Mouse (Mus musculus) lung, embryonic 15.5 days (tissue): ENCODE data around the gene Aurka. TPM values are rescaled to one million over a fixed set of nuclear protein-coding genes. Genes with fewer than 3 reads are reported as not detected.

ENCODE experiments used
- ATAC-seq: fragments of 200-750 bp; cut with Nextera tagmentation; 2 replicates; pipeline ENCODE4 v1.8.0; 2017; ENCODE audit warnings: moderate number of reproducible peaks, borderline replicate concordance; ENCODE audit not compliant: low FRiP score, low TSS enrichment; ENCODE audit errors: extremely low read depth
- H3K27ac ChIP-seq: fragments of 300-500 bp; sonication (generic); 2 replicates; pipeline ENCODE4 v1.5.1; 2015; ENCODE audit warnings: moderate library complexity, mild to moderate bottlenecking, inconsistent platforms
- H3K27me3 ChIP-seq: fragments of 300-500 bp; sonication (generic); 2 replicates; pipeline ENCODE4 v1.6.1; 2015; ENCODE audit warnings: inconsistent platforms
- H3K36me3 ChIP-seq: fragments of 300-500 bp; sonication (generic); 2 replicates; pipeline ENCODE4 v1.6.1; 2015; ENCODE audit warnings: inconsistent platforms
- H3K4me1 ChIP-seq: fragments of 300-500 bp; sonication (generic); 2 replicates; pipeline ENCODE4 v1.6.1; 2015; ENCODE audit warnings: inconsistent platforms
- H3K4me2 ChIP-seq: fragments of 300-500 bp; sonication (generic); 2 replicates; pipeline ENCODE4 v1.6.1; 2015; ENCODE audit warnings: inconsistent platforms, mild to moderate bottlenecking, moderate library complexity
- H3K4me3 ChIP-seq: fragments of 300-500 bp; sonication (generic); 2 replicates; pipeline ENCODE4 v1.5.1; 2015; ENCODE audit warnings: mild to moderate bottlenecking, inconsistent platforms
- H3K9ac ChIP-seq: fragments of 300-500 bp; sonication (generic); 2 replicates; pipeline ENCODE4 v1.6.1; 2015; ENCODE audit warnings: inconsistent platforms
- H3K9me3 ChIP-seq: fragments of 300-500 bp; sonication (generic); 2 replicates; pipeline ENCODE4 v1.6.1; 2016; ENCODE audit warnings: inconsistent platforms
- WGBS: fragments of 180-500 bp; shearing (Covaris S2); methylation state at CpG from one replicate; pipeline ENCODE4 v1.1.7; 2015; 5-methylcytosine and 5-hydroxymethylcytosine counted together
- polyA plus RNA-seq: library from polyadenylated mRNA; unstranded; fragments of >200 nt; fragmentation: Nextera tagmentation; extraction: Ambion mirVana; gene quantifications from 2 replicates; pipeline ENCODE4 v1.2.1, GENCODE M21; 2015

Aurka gene
- polyA plus RNA-seq, 1 experiment from 2014 or later: 138 TPM

DNA sequence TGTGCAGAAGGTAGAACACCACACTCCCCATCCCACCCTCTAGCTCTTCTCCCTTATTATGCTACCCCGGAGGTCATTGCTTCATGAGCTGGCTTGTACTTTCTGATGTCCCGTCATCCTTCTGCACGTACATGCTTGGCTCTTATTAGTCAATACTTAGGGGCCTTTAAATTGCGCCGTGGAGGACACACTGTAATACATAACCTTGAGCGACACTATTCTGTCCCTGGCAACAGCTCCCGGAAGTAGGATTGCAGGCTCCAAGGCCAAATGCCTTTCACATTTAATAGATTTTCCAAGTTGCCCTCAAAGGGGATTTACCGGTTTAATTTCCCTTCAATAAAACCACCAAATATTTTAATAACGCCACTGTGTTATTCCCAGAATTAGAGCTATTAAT, 58.6 kb downstream of the Aurka start:
- WGBS: 84% methylated on average over 9 of the region's 9 CpGs
- ATAC-seq: no peak

DNA sequence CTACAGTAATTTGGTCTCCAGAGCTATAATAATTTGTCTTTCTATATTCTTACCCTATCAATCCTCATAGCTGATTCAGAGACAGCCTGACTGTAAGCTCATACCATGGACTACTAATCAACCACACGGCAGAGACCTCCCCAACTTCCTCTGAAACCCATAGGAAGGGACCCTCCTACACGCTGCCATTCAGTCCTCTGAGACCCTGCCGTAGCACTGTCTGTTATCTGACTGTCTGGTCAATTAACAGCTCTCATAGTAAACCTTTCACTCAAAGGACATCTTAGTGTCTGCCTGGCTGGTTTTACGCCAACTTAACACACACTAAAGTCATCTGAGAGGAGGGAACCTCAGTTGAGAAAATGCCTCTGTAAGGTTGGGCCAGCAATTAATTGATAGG, 63.8 kb downstream of the Aurka start:
- no peaks in the 10 kb centered on the region for H3K27me3 ChIP-seq
- no peak overlapping the region for H3K4me3 ChIP-seq
- H3K36me3 ChIP-seq: no peaks in the 10 kb centered on the region
- H3K9ac ChIP-seq: no peak overlapping the region
- H3K4me2 ChIP-seq: no peak overlapping the region
- H3K27ac ChIP-seq: no peak overlapping the region
- no peak for ATAC-seq
- 67% methylated on average over 4 of the region's 4 CpGs for WGBS
- H3K4me1 ChIP-seq: 0 out of 2 replicates have a peak, but pooled peaks cover 3% of the 10 kb centered on the region
- no peaks in the 10 kb centered on the region for H3K9me3 ChIP-seq

More for the DNA sequence above, 58.6 kb downstream of the Aurka start:
- H3K9me3 ChIP-seq: no peaks in the 10 kb centered on the region
- no peaks in the 10 kb centered on the region for H3K27me3 ChIP-seq
- H3K4me3 ChIP-seq: no peak overlapping the region
- H3K36me3 ChIP-seq: no peaks in the 10 kb centered on the region
- no peak overlapping the region for H3K9ac ChIP-seq
- H3K4me2 ChIP-seq: no peak overlapping the region
- H3K27ac ChIP-seq: no peak overlapping the region
- no peaks in the 10 kb centered on the region for H3K4me1 ChIP-seq

Other genes starting within 250 kb of the Aurka start
- gene Mc3r, start 122.0 kb downstream of the Aurka start, polyA plus RNA-seq: not detected in 2 replicates
- gene Fam210b, start 25.0 kb downstream of the Aurka start, polyA plus RNA-seq: 36.5 and 39.6 TPM in 2 replicates
- gene Cstf1, start 146 bp upstream of the Aurka start, polyA plus RNA-seq: 43.2 and 43.4 TPM in 2 replicates
- gene Cass4, start 23.3 kb upstream of the Aurka start, polyA plus RNA-seq: 5.5 and 6.7 TPM in 2 replicates
- 73.0 and 79.0 TPM in 2 replicates for gene Rtf2, start 70.0 kb upstream of the Aurka start, polyA plus RNA-seq
- gene Gcnt7, start 88.1 kb upstream of the Aurka start, polyA plus RNA-seq: 1.5 and 1.7 TPM in 2 replicates
- gene Fam209, start 102.0 kb upstream of the Aurka start, polyA plus RNA-seq: 0.30 TPM in 1 of 2 replicates, not detected in the other
- 0.16 and 0.26 TPM in 2 replicates for gene Tfap2c, start 179.1 kb upstream of the Aurka start, polyA plus RNA-seq